Mouse (Mus musculus): ENCODE measurements at regions not wholly inside any gene's neighbourhood (a gene's known extent, or its start where the extent isn't known, plus 50 kb on each side); places are given as distances from the start of the nearest gene placed in this dataset.

GRCm38 (mm10) chr12:43851264-43852009 lies 358.7 kb downstream of the Dnajb9 start:
- no peak for DNase-seq (ENCODE audit: low read depth, low spot score)

GRCm38 (mm10) chr12:43843907-43844537 lies 366.1 kb downstream of the Dnajb9 start:
- DNase-seq (ENCODE audit: low read depth, low spot score) = no peak

GRCm38 (mm10) chr12:43831976-43832375 lies 378.1 kb downstream of the Dnajb9 start:
- DNase-seq (ENCODE audit: low read depth, low spot score) = peak; percentile 73

DNA sequence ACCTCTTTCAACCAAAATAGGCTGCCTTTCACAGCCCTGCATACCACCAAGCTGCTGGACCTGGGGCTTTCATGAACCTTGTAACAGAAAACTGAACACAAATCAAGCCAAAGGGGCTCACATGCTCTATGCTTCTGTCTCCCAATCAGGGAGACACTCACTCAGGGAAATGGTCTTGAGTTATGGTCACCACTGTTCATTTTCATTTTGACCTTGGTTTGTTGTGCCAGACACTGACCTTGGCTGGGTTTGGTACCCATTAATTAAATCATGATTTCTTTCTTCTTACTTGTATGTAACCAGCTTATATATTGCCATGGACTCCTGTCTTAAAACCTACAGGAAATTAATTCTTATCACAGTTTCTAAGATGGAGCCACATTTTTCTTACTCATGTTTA lies 381.5 kb downstream of the Dnajb9 start:
- DNase-seq (ENCODE audit: low read depth, low spot score) = no peak

DNA sequence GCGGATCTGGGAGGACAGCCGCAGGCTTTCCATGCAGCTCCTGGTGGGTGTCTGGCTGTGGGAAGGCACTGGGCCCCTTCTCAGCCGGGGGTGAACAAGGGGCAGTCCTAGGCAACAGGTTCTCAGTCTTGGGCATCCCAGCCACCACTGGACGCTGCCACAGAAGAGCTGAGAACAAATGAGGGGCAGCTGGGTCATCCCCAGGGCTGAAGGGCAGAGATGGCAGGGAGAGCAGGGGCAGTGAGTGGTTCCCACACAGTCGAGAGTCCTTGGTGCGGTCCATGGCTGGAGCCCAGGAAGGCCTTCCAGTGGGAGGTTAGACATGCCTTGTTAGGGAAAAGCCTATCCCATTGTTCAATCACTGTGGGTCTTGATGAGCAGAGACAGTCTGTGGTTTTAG lies 382.2 kb downstream of the Dnajb9 start:
- DNase-seq (ENCODE audit: low read depth, low spot score) = no peak

DNA sequence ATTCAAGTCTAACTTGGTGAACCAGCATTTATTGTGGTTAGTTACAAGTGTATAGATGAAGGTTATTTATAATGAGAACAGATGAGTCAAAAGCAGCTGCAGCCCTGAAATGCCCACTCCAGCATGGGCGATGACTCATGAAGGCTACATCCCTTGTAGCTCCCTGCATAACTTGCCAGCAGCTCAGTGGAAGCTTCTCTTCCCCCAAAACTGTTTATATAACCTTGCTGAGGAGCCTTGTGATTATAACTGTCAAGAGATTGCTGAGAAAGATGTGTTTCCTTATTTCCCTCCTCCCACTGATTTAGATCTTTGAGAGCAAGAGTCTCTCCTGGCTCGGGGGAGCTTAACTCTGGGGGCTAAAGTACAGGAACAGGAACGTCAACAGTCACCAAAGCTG lies 382.8 kb downstream of the Dnajb9 start:
- DNase-seq (ENCODE audit: low read depth, low spot score) = peak; percentile 97

- DNase-seq (ENCODE audit: low read depth, low spot score) = peak; percentile 24
Observed at GRCm38 (mm10) chr12:43813559-43813958, 396.6 kb downstream of the Dnajb9 start.

DNA sequence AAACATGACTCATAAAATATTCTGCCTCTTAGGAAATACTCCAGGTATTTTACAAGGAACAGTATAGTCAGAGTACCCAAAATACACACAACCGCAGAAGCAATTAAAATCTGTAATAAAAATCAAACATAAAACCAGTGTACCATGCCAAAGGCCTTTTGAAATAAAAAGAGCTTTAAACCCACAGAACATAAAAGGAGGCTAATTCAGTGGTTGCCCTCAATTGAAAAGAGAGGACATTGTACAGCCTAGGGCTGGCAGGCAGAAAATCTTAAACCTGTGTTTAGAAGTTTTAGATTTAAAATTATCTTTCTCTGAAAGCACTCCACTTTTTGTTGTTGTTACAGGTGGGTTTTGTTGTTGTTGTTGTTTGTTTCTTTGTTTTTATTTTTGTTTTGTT lies 437.4 kb downstream of the Dnajb9 start:
- no peak for DNase-seq (ENCODE audit: low read depth, low spot score)

- no peak for DNase-seq (ENCODE audit: low read depth, low spot score)
Observed at GRCm38 (mm10) chr12:43762151-43762550, 448.0 kb downstream of the Dnajb9 start.
